Mouse (Mus musculus) midbrain, embryonic 10.5 days (tissue): Measurements from ENCODE around the gene Tll1. TPM values are rescaled to one million over a fixed set of nuclear protein-coding genes. Genes with fewer than 3 reads are reported as not detected.
"Not testable (repeated sequence)": the region's sequence is repeated elsewhere in the genome, so short reads cannot be mapped to it uniquely, and the experiment has no call there.

ENCODE experiments used
- DNase-seq: peaks from one replicate; pipeline ENCODE4 v3.0.0-alpha.2; 2017; ENCODE audit warnings: low spot score
- H3K27ac ChIP-seq: fragments of 300-500 bp; sonication (generic); replicated peaks from 2 replicates; pipeline ENCODE4 v1.5.1; 2016; ENCODE audit warnings: mild to moderate bottlenecking
- H3K27me3 ChIP-seq: fragments of 300-500 bp; sonication (generic); 2 replicates; pipeline ENCODE4 v1.6.1; 2016; ENCODE audit warnings: low read depth, mild to moderate bottlenecking; ENCODE audit not compliant: poor library complexity, severe bottlenecking
- H3K36me3 ChIP-seq: fragments of 300-500 bp; sonication (generic); 2 replicates; pipeline ENCODE4 v1.6.1; 2016; ENCODE audit warnings: mild to moderate bottlenecking, moderate library complexity
- H3K4me1 ChIP-seq: fragments of 300-500 bp; sonication (generic); 2 replicates; pipeline ENCODE4 v1.6.1; 2016
- H3K4me3 ChIP-seq: fragments of 300-500 bp; sonication (generic); 2 replicates; pipeline ENCODE4 v1.5.1; 2016; ENCODE audit warnings: mild to moderate bottlenecking, moderate library complexity
- H3K9me3 ChIP-seq: fragments of 300-500 bp; sonication (generic); replicated peaks from 2 replicates; pipeline ENCODE4 v1.6.1; 2016; ENCODE audit warnings: mild to moderate bottlenecking
- WGBS: fragments of 180-500 bp; shearing (Covaris S2); methylation state at CpG from one replicate; pipeline ENCODE4 v1.1.7; 2016; 5-methylcytosine and 5-hydroxymethylcytosine counted together
- polyA plus RNA-seq: library from polyadenylated mRNA; unstranded; fragments of >200 nt; fragmentation: Nextera tagmentation; extraction: Ambion mirVana; gene quantifications from 2 replicates; pipeline ENCODE4 v1.2.1, GENCODE M21; 2016

Gene Tll1
- polyA plus RNA-seq, 1 experiment from 2014 or later: 0.69 TPM

DNA sequence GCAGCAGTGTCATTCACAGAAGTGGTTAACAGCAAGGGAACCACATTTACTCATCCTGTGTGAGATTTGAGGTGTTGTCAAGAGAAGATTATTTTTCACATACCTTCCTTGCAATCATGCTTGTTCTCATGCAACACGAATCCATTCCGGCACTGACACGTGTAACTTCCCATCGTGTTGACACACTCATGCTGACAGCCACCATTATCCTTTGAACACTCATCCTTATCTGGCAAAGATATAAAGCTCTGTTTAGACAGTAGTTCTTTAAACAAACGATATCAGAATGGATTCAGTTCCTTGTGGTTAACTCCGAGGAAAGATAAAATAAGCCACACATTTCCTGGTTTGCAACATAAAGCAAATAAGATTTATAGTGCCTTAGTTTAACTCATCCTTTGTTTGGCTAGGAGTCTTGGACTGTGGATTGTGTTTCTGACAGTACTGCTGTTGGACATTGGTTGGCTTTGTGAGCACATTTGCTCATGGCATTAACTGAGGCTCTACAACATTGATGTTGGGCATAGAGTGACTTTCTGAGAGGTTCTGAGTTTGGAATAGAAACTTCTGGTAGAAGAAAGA is 164.7 kb downstream of the Tll1 start:
- H3K4me3 ChIP-seq: no peak overlapping the region
- DNase-seq: no peak
- H3K4me1 ChIP-seq: no peaks in the 10 kb centered on the region
- no peaks in the 10 kb centered on the region for H3K9me3 ChIP-seq
- no peaks in the 10 kb centered on the region for H3K27me3 ChIP-seq
- no peaks in the 10 kb centered on the region for H3K36me3 ChIP-seq
- H3K27ac ChIP-seq: no peak overlapping the region
- 87% methylated on average over 6 of the region's 6 CpGs for WGBS

- H3K27me3 ChIP-seq: no peaks in the 10 kb centered on the region
- no peak overlapping the region for H3K27ac ChIP-seq
- H3K4me1 ChIP-seq: no peaks in the 10 kb centered on the region
- DNase-seq: no peak
- no peak overlapping the region for H3K4me3 ChIP-seq
- no peaks in the 10 kb centered on the region for H3K36me3 ChIP-seq
- 93% methylated on average over 4 of the region's 4 CpGs for WGBS
- no peaks in the 10 kb centered on the region for H3K9me3 ChIP-seq
Measured at GRCm38 (mm10) chr8:64030672-64031385, 175.2 kb downstream of the Tll1 start.

GRCm38 (mm10) chr8:64030081-64030480 is 176.0 kb downstream of the Tll1 start:
- H3K27ac ChIP-seq: no peak overlapping the region
- no peaks in the 10 kb centered on the region for H3K36me3 ChIP-seq
- no peaks in the 10 kb centered on the region for H3K4me1 ChIP-seq
- no peaks in the 10 kb centered on the region for H3K9me3 ChIP-seq
- no peak for DNase-seq
- no peaks in the 10 kb centered on the region for H3K27me3 ChIP-seq
- H3K4me3 ChIP-seq: no peak overlapping the region

- Histone ChIP-seq H3K36me3 (no peaks in the 10 kb centered on the region), H3K9me3 (no peaks in the 10 kb centered on the region), H3K27ac (no peak overlapping the region), H3K27me3 (no peaks in the 10 kb centered on the region), H3K4me1 (no peaks in the 10 kb centered on the region), H3K4me3 (no peak overlapping the region)
- WGBS: 91% methylated on average over 3 of the region's 3 CpGs
- no peak for DNase-seq
Measured at GRCm38 (mm10) chr8:64029525-64029924, 176.5 kb downstream of the Tll1 start.

GRCm38 (mm10) chr8:64024359-64024758 is 181.7 kb downstream of the Tll1 start:
- DNase-seq: no peak

DNA sequence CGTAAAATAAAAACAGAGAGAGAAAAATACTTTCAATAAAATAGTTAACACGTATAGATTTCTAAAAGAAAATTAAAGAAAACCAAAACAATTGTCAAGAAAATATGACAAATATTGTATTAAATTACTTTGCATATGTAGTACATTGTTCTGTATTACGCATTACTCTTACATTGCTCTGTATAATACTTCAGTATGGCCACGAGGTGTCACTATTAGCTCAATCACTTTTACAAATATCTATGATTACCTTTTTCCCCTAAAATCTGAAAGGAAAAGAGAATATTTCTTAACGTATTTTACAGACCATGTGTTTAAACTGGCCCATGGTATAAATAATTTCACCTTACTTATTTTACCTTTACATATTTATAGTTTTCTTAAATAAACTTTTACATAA is 182.5 kb downstream of the Tll1 start:
- 41% methylated on average over 5 of the region's 5 CpGs for WGBS
- H3K9me3 ChIP-seq: no peaks in the 10 kb centered on the region
- no peaks in the 10 kb centered on the region for H3K36me3 ChIP-seq
- no peaks in the 10 kb centered on the region for H3K4me1 ChIP-seq
- no peaks in the 10 kb centered on the region for H3K27me3 ChIP-seq
- no peak overlapping the region for H3K27ac ChIP-seq
- no peak for DNase-seq
- H3K4me3 ChIP-seq: no peak overlapping the region

More at GRCm38 (mm10) chr8:64024359-64024758, 181.7 kb downstream of the Tll1 start:
- Histone ChIP-seq H3K4me1 (no peaks in the 10 kb centered on the region), H3K36me3 (no peaks in the 10 kb centered on the region), H3K27me3 (no peaks in the 10 kb centered on the region), H3K27ac (no peak overlapping the region), H3K9me3 (no peaks in the 10 kb centered on the region), H3K4me3 (no peak overlapping the region)
- 87% methylated on average over 5 of the region's 5 CpGs for WGBS

DNA sequence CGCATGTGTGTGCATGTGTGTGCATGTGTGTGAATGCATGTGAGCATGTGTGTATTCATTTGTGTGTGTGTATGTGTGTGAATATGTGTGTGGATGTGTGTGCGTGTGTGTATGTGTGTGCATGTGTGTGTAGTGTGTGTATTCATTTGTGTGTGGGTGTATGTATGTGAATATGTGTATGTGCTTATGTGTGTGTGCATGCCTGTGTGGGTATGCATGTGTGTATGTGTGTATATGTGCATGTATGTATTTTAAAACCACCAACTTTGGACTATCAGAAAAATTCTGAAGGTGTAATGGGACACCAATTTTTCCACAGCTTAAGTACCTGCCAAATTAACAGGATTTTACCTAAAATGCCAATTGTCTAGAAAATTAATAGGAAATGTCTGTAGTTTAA is 183.0 kb downstream of the Tll1 start:
- no peak for DNase-seq
- H3K4me3 ChIP-seq: no peak overlapping the region
- WGBS: 93% methylated on average over 2 of the region's 2 CpGs
- H3K27ac ChIP-seq: no peak overlapping the region
- no peaks in the 10 kb centered on the region for H3K27me3 ChIP-seq
- H3K4me1 ChIP-seq: no peaks in the 10 kb centered on the region
- H3K9me3 ChIP-seq: no peaks in the 10 kb centered on the region
- no peaks in the 10 kb centered on the region for H3K36me3 ChIP-seq

- peak overlapping the region; percentile 67 for H3K27ac ChIP-seq
- H3K9me3 ChIP-seq, H3K27me3 ChIP-seq, H3K36me3 ChIP-seq, H3K4me3 ChIP-seq: not testable (repeated sequence)
- WGBS: 21% methylated on average over 9 of the region's 9 CpGs
- DNase-seq: peak; percentile 40
- peaks cover 13% of the 10 kb centered on the region for H3K4me1 ChIP-seq
Measured at GRCm38 (mm10) chr8:63970612-63971391, 235.3 kb downstream of the Tll1 start.
